Mouse (Mus musculus): ENCODE measurements around the gene Glcci1.

GRCm38 (mm10) chr6:8582377-8582776 is 73.0 kb downstream of the Glcci1 start:
- no peak for TF ChIP-seq CEBPB (IDR thresholded peaks at IDR 0.05; ENCODE audit: insufficient read depth, poor library complexity, severe bottlenecking)
- no peak for TF ChIP-seq POLR2AphosphoS2 (IDR thresholded peaks at IDR 0.05; ENCODE audit: insufficient read length, low read depth)
- TF ChIP-seq MAX (IDR thresholded peaks at IDR 0.05; ENCODE audit: low read depth), result no peak
- TF ChIP-seq POLR2A (IDR thresholded peaks at IDR 0.05; ENCODE audit: insufficient read length, low read depth), result no peak
